Mouse (Mus musculus) lung, adult 2 months (tissue): ENCODE data around the gene Zfp362. TPM values are rescaled to one million over a fixed set of nuclear protein-coding genes. Genes with fewer than 3 reads are reported as not detected.

ENCODE experiments used
- DNase-seq: peaks from one replicate; pipeline ENCODE4 v3.0.0; 2022
- H3K4me1 ChIP-seq: fragments of 200-500 bp; 2 replicates; pipeline ENCODE4 v1.6.1; 2011; ENCODE audit warnings: low read length; ENCODE audit not compliant: control insufficient read depth, insufficient read depth
- H3K4me3 ChIP-seq: fragments of 200-500 bp; replicated peaks from 2 replicates; pipeline ENCODE3; 2011; ENCODE audit warnings: low read depth, mild to moderate bottlenecking, control low read depth, low read length; ENCODE audit errors: extremely low read depth
- CTCF ChIP-seq: fragments of 200-500 bp; IDR thresholded peaks from 2 replicates; pipeline ENCODE4 v1.5.1; 2011; ENCODE audit warnings: mild to moderate bottlenecking, low read length, control low read depth; ENCODE audit not compliant: insufficient read depth
- POLR2A ChIP-seq: fragments of 200-500 bp; IDR thresholded peaks from 2 replicates; pipeline ENCODE4 v1.6.1; 2011; ENCODE audit warnings: low read depth, mild to moderate bottlenecking, control low read depth, low read length, borderline replicate concordance; ENCODE audit errors: extremely low read depth
- WGBS: fragments of 180-500 bp; shearing (Covaris S2); methylation state at CpG from one replicate; pipeline ENCODE4 v1.1.7; 2018; 5-methylcytosine and 5-hydroxymethylcytosine counted together
- polyA plus RNA-seq: library from polyadenylated mRNA; depleted of rRNA; stranded (reverse); fragments of >200 nt; gene quantifications from 2 replicates; pipeline ENCODE4 v1.2.3, GENCODE M21; 2012

The Zfp362 gene
- polyA plus RNA-seq, 1 experiment: 43.8 TPM

- TF ChIP-seq POLR2A: no peak
- TF ChIP-seq CTCF: no peak
- Histone ChIP-seq H3K4me3 (no peak overlapping the region), H3K4me1 (no peaks in the 10 kb centered on the region)
- no peak for DNase-seq
- 19% methylated on average over 16 of the region's 16 CpGs for WGBS
Observed at GRCm38 (mm10) chr4:128839811-128840738, 34.2 kb upstream of the Zfp362 start.

GRCm38 (mm10) chr4:128838202-128838601 lies 32.4 kb upstream of the Zfp362 start:
- TF ChIP-seq CTCF: no peak
- no peak for TF ChIP-seq POLR2A
- DNase-seq: no peak
- H3K4me3 ChIP-seq: no peak overlapping the region
- H3K4me1 ChIP-seq: no peaks in the 10 kb centered on the region
- 47% methylated on average over 5 of the region's 5 CpGs for WGBS

GRCm38 (mm10) chr4:128824131-128824530 lies 18.3 kb upstream of the Zfp362 start:
- no peak for DNase-seq
- TF ChIP-seq POLR2A (no peak), CTCF (no peak)
- Histone ChIP-seq H3K4me3 (no peak overlapping the region), H3K4me1 (no peaks in the 10 kb centered on the region)
- WGBS: 50% methylated on average over 3 of the region's 3 CpGs

DNA sequence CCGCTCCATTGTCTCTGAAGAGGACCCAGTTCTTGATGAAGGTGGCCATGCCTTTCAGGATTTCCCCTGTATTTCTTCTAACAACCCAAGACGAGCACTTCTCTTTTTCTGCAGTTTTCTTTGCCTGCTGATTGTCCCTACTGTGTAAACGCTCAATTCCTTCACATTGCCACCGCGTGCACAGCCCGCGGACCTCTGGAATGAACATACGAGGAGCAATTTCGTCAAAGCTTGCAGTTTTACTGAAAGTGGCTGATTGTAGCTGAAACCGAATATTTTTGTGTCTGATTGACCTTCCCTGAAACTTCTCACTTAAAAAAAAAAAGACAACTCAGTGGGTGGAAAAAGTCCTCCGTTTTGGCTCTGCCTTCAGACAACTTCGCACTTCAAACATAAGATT lies 14.7 kb upstream of the Zfp362 start:
- WGBS: 38% methylated on average over 12 of the region's 12 CpGs
- Histone ChIP-seq H3K4me1 (no peaks in the 10 kb centered on the region), H3K4me3 (no peak overlapping the region)
- TF ChIP-seq POLR2A: no peak
- TF ChIP-seq CTCF: no peak
- DNase-seq: no peak

- H3K4me3 ChIP-seq: no peak overlapping the region
- no peak for DNase-seq
- H3K4me1 ChIP-seq: no peaks in the 10 kb centered on the region
- WGBS: 54% methylated on average over 7 of the region's 7 CpGs
- TF ChIP-seq POLR2A: no peak
- no peak for TF ChIP-seq CTCF
Observed at GRCm38 (mm10) chr4:128817011-128817410, 11.2 kb upstream of the Zfp362 start.

DNA sequence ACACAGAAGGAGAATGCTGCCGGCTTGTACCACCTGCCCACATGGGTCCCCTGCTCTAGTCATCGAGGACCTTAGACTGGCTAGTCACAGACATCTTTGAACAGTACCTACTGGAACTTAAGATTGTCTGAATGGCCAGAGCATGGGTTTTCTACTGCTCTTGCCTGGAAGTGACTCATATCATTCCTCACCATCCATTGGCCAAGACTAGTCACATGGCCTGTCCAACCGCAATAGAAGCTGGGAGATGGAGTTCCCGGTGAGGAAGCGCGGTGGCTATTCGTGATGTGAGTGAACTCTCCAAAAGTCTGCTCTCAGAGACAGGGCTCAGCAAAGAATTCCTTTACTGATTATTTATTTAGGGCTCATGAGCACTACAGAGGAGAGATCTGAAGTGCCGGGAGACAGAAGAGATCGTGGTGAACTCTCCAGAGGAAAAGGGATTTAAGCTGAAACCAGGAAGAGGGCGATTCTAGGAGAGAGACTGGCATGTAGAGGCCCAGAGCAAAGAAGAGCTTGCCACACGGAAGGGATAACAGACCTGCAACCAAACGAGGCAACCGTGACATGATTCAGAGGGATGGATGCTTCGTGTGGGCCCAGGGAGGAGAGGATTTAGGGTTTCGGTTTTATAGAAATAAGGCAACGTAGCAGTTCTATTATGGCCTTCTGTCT lies 5.7 kb upstream of the Zfp362 start:
- H3K4me1 ChIP-seq: peaks cover 3% of the 10 kb centered on the region
- peak overlapping the region; percentile 64 for H3K4me3 ChIP-seq
- DNase-seq: peak; percentile 73
- TF ChIP-seq CTCF: no peak
- TF ChIP-seq POLR2A: peak; percentile 49; the same call in 1 of the 2 replicates
- WGBS: 11% methylated on average over 16 of the region's 16 CpGs

DNA sequence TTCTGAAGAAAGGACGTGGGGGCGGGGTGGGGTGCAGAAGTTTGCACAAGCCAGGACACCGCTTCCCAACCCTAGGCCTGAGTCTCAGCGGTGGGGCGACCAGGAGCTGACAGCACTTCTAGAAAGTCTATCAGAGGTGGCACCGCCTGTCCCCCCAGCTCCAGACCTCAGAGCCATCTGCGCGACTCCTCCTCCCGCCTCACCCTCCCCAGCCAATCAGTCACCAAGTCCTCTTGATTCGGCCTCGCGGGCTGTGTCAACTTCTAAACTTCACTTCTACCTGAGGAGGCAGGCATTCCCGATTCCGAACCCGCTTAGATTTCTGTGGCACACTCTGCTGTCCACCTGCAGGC lies 958 bp upstream of the Zfp362 start:
- Histone ChIP-seq H3K4me3 (peak overlapping the region; percentile 71), H3K4me1 (peaks cover 20% of the 10 kb centered on the region)
- WGBS: 0% methylated on average over 15 of the region's 15 CpGs
- DNase-seq: peak; percentile 72
- TF ChIP-seq POLR2A (peak; percentile 90; the same call in 1 of the 2 replicates), CTCF (no peak)

DNA sequence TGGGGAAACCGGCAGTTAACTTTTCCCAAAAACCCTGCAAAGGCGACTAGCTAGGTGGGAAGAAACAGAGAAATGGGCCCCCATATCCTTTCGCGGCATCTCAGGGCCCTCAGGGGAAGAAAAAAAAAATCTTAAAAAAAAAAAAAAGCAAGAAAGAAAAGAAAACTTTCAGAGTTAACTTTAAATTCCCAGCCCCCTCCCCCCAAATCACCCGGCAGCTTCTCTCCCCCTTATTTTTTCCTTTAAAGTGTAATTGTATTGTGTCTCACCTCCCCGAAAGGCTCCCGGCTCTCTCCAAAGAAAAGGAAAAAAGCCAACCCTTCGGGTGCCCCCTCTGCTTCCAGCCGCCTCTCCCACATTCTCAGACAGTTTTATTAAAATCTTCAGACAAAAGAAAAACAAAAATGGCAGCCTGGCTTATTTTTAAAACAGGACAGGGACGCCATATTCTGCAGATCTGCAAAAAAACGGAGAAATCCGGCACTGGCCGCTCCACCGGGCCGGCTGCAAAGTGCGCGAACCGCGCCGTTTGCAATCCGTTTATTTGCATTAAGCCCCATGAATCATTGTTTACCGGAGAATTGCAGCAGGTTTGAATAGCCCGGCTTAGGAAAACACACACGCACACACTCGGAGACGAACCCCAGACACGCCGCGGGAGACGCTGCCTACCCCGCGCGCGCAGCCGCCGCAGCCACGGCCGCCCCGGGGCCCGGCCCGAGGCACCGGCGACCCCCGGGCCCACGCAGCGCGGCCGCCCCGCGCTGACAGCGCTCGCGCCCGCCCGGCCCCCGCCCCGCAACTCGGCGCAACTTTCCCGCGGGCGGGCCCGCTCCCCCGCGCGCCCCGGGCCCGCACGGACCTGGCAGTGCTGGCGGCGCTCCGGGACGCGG lies 449 bp downstream of the Zfp362 start:
- Histone ChIP-seq H3K4me1 (peaks cover 20% of the 10 kb centered on the region), H3K4me3 (peak overlapping the region; percentile 71)
- peak; percentile 51 for DNase-seq
- TF ChIP-seq POLR2A (no peak), CTCF (no peak)
- 3% methylated on average over 74 of the region's 74 CpGs for WGBS

- H3K4me1 ChIP-seq: peaks cover 20% of the 10 kb centered on the region
- DNase-seq: no peak
- peak overlapping the region; percentile 71 for H3K4me3 ChIP-seq
- WGBS: 4% methylated on average over 6 of the region's 6 CpGs
- TF ChIP-seq CTCF: no peak
- TF ChIP-seq POLR2A: peak; percentile 14; the same call in 1 of the 2 replicates
Observed at GRCm38 (mm10) chr4:128804426-128805149, 1.3 kb downstream of the Zfp362 start.
